Mouse (Mus musculus) inflammation-experienced regulatory T-cells (primary cell): Measurements from ENCODE around the gene Gm38393. TPM values are rescaled to one million over a fixed set of nuclear protein-coding genes. Genes with fewer than 3 reads are reported as not detected.

Source experiments
- polyA plus RNA-seq, 2 experiments: library from polyadenylated mRNA; unstranded; fragments of 100-300 nt; shearing (Covaris generic); gene quantifications; one replicate each; pipeline ENCODE4 v1.2.1; 2017

The Gm38393 gene
- 1 to 10 TPM in 1 of 2 experiments, under 1 TPM in 1; 0.39 to 1.0 TPM for polyA plus RNA-seq

GRCm38 (mm10) chr7:60004606-60005330 lies at the start of gene Gm38393, which contains the start of gene Snurf:
TSS of gene Gm38393 (minus strand) at chr7:60005064.
TSS of gene Snurf (minus strand) at chr7:60005049.

Other genes with a start within 250 kb of the Gm38393 start
- not detected for gene Snurf, start within 50 bp of the Gm38393 start, polyA plus RNA-seq
- 1 to 10 TPM in 1 of 2 experiments, under 1 TPM in 1; 0.49 to 4.7 TPM for gene Snrpn, start 135.2 kb upstream of the Gm38393 start, polyA plus RNA-seq